Mouse (Mus musculus) brain, embryonic 14.5 days (tissue): Measurements from ENCODE around the gene Ralbp1.

Experiments
- CTCF ChIP-seq: fragments of 200-500 bp; IDR thresholded peaks from 2 replicates; pipeline ENCODE4 v1.5.1; 2012; ENCODE audit warnings: inconsistent platforms, mild to moderate bottlenecking, moderate library complexity, borderline replicate concordance; ENCODE audit not compliant: insufficient read depth, insufficient read length; ENCODE audit errors: extremely low read depth
- POLR2A ChIP-seq: fragments of 200-500 bp; IDR thresholded peaks from 2 replicates; pipeline ENCODE4 v1.6.1; 2012; ENCODE audit warnings: mild to moderate bottlenecking, inconsistent platforms, borderline replicate concordance; ENCODE audit not compliant: poor library complexity, insufficient read depth, insufficient read length, severe bottlenecking; ENCODE audit errors: extremely low read depth

GRCm38 (mm10) chr17:65871641-65872041, 14.0 kb downstream of the Ralbp1 start:
- TF ChIP-seq POLR2A = no peak
- TF ChIP-seq CTCF = no peak
